Mouse (Mus musculus) hindlimb bud, embryonic 11.5 days (tissue): Measurements from ENCODE around the gene Cyct.

Experiments used
- DNase-seq: peaks from one replicate; pipeline ENCODE4 v3.0.0-alpha.2; 2012; ENCODE audit warnings: low read depth, low spot score; ENCODE audit errors: extremely low spot score

Cyct gene

GRCm38 (mm10) chr2:76338215-76339156 is 21.8 kb downstream of the Cyct start, which contains the start of gene Pde11a:
Gene Pde11a (minus strand): TSS chr2:76338774.
- DNase-seq: no peak

- no peak for DNase-seq
These were observed 25.7 kb downstream of the Cyct start for GRCm38 (mm10) chr2:76334596-76334995.

DNA sequence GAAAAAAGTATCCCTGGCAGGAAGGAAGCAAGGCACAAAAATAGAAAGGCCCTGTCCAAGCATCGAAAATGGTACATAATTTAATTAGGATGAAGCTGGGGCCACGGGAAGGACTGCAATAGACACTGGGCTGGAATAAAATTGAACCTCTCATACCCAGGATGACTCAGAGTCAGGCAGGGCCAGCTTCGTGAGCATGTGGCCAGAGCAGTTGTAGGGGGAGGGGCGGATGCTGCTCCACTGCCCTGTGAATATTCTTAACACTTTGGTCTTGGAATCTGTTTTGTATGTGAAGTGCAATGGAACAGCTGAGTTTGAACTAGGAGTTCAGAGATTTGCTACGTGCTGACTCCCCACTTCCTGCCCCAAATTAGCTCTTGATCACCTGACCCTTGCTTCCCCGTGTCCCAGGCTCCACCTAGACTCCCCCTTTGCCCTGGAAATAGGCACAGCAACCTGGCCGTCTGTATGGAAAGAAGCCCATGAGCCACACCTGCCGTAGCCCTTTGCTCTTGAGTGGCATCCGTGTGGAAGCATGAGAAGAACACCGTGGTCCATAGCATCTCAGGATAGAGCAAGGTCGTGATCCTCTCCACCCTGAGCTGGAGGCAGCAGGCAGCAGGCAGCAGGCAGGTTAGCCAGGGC is 28.0 kb downstream of the Cyct start:
- DNase-seq: no peak

GRCm38 (mm10) chr2:76330081-76330480 is 30.2 kb downstream of the Cyct start:
- DNase-seq: no peak

- no peak for DNase-seq
These were observed 34.1 kb downstream of the Cyct start for GRCm38 (mm10) chr2:76326161-76326560.

DNA sequence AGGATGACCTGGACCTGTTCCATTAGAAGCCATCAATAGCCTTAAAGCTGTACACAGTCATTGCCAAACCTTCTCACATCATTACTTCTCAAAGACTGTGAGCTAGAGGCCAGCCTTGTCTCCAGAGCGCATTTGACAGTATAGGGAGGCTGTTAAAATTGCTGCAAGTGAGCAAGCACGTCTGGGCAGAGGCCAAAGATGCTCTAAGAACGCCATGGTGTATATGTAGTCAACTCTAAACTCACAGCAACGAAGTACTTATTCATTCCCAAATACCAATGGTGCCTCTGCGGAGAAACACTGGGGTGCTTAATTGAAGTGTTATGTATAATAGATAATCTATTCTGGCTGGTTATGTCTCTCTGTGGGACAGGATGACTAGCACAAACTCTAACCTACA is 35.8 kb downstream of the Cyct start:
- no peak for DNase-seq

DNA sequence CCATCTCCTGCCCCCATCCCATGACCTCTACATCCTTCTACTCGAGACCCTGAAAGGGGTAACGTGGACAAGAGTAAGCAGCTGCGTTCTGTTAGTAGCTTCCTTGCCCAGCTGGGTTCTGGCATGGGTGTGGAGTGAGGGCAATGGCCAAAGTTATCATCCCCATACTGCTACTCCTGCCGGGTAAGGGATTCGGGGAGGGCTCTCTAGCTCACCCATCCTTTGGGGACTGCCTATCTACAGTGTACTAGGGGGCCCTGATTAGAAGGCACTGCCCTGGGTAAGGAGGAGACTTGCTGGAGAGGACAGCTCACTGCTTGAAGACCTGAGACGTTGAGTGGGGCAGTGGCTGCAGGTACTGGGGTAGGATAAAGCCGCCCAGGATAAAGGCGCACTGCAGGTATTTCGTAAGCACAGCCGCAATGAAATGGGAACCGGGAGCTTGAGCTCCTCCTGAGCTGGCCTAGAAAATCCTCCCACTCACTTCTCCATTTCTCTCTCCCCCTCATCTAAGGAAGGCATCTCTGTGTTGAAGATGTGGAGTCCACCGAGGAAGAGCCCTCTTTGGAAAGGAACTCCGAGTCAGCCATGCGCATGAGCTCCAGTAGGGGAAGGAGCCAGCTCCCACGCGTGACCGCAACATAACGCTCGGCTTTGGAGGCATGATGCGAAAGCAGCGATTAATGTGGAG is 36.9 kb downstream of the Cyct start:
- DNase-seq: no peak

- DNase-seq: no peak
These were observed 39.9 kb downstream of the Cyct start for GRCm38 (mm10) chr2:76320336-76320735.

GRCm38 (mm10) chr2:76319231-76319630 is 41.0 kb downstream of the Cyct start:
- DNase-seq: no peak
